Mouse (Mus musculus): ENCODE results near the gene Gm21992. TPM values are rescaled to one million over a fixed set of nuclear protein-coding genes. Genes with fewer than 3 reads are reported as not detected.

The Gm21992 gene
- total RNA-seq, 2 experiments from 2014 or later = 12.7 to 17.2 TPM

GRCm38 (mm10) chr19:4719351-4719764, 92.1 kb downstream of the Gm21992 start:
- DNase-seq (ENCODE audit: low spot score) = no peak
- intact Hi-C loops (cut with DNase I) = no loop called here

- intact Hi-C loops (cut with DNase I) = no loop called here
- DNase-seq (ENCODE audit: low spot score) = no peak
These were observed 92.7 kb downstream of the Gm21992 start for GRCm38 (mm10) chr19:4718716-4719115.

DNA sequence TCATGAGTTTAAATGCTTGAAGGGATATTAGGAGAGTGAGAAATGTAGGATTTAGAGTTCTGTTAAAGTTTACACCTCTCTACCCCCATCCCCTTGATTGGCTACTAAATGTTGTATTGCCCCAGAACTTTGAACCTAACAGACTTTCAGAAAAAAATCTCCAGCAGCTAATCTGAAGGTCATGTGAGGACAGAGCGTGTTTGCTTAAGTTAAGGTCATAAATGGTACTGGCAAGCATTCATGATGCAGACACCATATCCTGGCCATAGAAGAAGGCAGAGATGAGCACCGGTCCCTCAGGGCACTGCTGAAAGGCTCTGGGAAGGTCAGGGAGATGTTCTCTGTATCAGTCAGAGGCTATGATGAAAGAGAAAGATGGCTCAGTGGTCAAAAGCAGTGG, 94.1 kb downstream of the Gm21992 start:
- intact Hi-C loops (cut with DNase I) = no loop called here
- no peak for DNase-seq (ENCODE audit: low spot score)

DNA sequence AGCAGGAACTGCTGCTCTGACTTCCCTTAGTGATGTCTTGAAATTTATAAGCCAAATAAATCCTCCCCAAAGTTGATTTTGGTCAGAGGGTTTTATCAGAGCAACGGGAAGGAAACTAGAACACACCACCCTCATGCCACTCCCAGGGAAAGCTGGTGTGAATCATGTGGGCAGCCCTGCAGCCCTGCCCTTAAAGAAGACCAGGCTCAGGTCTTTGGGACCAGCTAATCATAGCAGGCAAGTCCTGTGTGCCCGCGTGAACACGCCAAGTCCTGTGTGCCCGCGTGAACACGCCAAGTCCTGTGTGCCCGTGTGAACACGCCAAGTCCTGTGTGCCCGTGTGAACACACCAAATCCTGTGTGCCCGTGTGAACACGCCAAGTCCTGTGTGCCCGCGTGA, 94.7 kb downstream of the Gm21992 start:
- DNase-seq (ENCODE audit: low spot score) = no peak
- intact Hi-C loops (cut with DNase I) = no loop called here

DNA sequence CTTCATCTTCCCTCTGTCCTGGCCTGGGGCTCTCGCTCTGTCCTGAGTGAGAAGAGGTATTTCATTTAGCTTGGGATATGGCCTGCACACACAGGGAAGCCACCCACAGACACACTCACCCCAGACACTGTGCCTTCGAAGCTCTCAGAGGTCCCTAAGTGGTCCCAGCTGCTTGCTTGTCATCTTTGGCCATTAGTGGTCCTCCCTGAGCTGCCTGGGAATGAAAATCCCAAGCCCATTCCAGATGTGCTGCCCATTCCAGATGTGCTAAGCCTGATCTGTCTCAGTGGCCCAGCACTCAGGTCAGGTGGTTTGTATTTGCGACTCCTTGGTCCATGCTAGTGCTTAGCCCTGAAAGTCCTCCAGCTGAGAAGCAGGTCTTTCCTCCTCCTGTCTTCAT, 97.5 kb downstream of the Gm21992 start:
- intact Hi-C loops (cut with DNase I) = no loop called here
- no peak for DNase-seq (ENCODE audit: low spot score)

DNA sequence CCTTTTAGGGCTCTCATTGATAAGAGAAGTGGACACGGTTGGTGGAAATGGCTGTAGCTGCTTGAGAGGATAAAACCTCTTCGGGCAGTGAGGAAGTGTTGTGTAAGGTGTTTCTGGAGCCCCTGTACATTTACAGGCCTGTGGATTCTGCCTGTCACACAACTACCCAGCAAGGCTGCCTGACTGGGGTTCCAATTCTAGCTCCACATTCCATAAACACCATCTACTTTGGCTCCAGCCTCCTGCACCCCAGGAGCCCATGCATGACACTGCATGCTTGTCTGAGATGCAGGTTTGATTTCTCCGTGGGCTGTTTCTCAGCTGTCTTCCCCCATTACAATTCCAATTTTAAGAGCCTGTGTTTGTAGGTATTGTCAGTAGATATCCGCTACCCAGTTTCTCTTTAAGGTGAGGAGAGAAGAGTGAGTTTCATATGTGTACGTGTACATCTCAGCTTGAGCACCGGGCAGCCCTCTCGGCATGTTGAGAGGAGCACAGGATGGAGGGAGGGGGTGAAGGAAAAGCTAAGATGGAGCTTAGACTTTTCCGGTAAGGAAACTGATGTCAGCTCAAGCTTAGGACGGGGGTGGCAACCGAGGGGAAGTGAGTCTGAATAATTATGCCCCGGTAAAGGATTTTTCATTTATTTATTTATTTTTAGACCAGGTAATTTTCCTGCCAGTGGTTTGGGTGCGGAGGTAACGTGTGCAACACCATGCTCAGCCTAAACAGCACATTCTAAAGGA, 98.5 kb downstream of the Gm21992 start:
- intact Hi-C loops (cut with DNase I) = no loop called here

DNA sequence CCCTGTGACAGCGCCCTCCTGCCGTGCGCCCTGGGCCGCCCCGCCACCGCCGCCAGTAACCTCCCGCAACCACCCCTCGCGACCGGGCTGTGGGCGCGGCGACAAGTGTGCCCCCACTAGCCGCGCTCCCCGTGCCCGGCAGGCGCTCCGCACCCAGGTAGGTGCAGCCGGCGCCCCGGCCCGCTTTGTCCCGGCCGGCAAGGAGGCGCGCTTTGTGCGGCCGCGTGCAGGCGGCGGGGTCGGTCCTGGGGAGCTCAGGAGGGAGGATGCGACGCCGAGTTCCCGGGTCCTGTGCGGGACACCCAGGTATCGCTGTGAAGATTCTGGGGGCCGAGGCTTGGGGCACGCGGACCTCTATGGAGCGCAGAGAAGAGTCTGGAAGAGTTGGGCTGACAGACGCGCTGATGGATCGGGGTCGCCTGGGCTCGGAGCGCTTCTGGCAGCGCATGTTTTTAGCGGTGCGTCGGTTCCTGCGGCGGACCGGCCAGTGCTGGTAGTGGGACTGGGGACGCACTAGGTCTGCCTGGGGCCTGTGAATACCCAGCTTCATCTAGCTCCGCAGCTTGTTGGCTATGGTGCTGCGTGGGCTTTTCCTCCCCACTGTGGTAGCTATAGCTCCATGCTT, 99.1 kb downstream of the Gm21992 start:
- no peak for DNase-seq (ENCODE audit: low spot score)
- intact Hi-C loops (cut with DNase I) = no loop called here

More for the DNA sequence above, 98.5 kb downstream of the Gm21992 start:
- DNase-seq (ENCODE audit: low spot score) = no peak

DNA sequence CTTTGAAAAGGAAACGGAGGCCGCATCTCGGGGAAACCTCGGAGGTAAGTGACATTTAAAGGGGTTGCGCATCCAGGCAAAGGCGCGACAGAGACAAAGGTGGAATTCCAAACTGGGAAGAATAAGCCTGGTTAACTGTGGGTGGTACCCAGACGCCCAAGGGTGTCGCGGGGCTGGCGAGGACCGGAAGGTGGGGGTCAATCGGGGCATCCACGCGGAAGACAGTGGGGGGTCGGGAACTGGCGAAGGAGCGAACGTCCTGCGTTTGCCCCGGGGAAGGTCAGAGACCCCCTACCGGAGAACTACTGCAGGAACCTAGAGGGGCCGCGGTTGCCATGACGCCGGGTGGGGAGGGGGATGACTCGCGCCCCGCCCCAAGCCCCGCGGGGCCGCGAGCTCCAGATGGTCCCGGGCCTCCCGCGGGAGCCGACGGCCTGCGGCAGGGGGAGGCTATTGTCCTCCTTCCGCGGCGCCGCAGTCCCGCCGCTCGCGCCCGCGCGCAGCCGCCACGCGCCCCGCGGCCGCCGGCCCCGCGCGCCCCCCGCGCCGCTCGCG, 99.7 kb downstream of the Gm21992 start:
- intact Hi-C loops (cut with DNase I) = no loop called here
- no peak for DNase-seq (ENCODE audit: low spot score)

- intact Hi-C loops (cut with DNase I) = no loop called here
- no peak for DNase-seq (ENCODE audit: low spot score)
These were observed 100.3 kb downstream of the Gm21992 start, which contains the start of gene Sptbn2 for GRCm38 (mm10) chr19:4711098-4711600. Sptbn2 (plus strand) TSS chr19:4711167.

DNA sequence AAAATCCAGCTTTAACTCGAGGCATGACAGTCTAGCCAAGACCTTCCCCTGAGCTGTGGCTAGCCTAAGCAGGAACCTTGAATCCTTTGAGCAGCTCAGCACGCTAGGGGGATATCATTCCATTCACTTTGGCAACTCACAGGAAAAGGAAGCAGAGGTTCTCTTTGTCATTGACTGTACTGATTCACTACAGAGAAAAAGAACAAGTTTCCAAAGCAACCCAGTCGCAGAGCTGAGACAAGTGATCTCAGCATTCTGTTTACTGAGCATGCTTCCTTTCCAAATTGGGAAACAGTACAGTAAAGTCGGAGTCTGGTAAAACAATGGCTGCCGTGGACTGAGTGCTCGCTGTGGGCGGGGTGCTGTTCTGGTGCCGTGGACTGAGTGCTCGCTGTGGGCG, 102.6 kb downstream of the Gm21992 start:
- intact Hi-C loops (cut with DNase I) = no loop called here
- no peak for DNase-seq (ENCODE audit: low spot score)

DNA sequence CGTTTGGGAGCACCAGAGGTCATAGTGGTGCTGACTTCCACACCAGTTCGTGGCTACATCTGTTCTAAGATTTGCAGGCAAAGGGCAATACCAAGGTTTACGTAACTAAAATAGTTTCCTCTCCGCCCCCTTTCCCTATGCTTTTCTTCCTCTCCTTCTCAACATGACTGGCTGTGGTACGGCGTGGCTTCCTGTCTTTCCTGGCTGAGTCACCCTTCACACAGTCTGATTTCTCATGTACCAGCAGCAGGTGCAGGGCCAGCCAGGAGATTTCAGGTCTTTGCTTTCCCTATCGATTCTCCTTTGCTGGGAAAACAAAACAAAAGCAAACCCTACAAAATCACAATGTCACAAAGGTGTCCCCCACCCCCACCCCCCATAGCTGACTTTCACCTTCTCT, 110.2 kb downstream of the Gm21992 start:
- intact Hi-C loops (cut with DNase I) = no loop called here
- no peak for DNase-seq (ENCODE audit: low spot score)

- intact Hi-C loops (cut with DNase I) = no loop called here
- no peak for DNase-seq (ENCODE audit: low spot score)
These were observed 110.8 kb downstream of the Gm21992 start for GRCm38 (mm10) chr19:4700656-4701055.

DNA sequence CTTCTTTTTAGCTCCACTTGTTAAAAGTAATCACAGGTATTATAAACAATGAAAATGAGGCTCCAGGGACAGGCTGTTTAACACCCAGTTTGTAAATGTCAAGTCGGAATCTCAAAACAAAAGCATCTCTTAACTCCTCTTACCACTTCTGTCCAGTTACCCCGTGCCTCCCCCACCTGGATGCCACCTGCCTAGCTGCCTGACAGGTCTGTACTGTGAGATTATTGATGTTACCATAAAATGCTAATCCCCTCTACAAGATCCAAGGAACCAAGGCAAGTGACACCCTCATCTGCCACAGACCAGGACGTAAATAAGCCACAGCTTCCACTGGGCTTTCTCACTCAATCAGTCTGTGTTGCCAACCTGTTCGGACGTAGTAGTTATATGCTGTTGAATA, 111.6 kb downstream of the Gm21992 start:
- DNase-seq (ENCODE audit: low spot score) = no peak
- intact Hi-C loops (cut with DNase I) = no loop called here

DNA sequence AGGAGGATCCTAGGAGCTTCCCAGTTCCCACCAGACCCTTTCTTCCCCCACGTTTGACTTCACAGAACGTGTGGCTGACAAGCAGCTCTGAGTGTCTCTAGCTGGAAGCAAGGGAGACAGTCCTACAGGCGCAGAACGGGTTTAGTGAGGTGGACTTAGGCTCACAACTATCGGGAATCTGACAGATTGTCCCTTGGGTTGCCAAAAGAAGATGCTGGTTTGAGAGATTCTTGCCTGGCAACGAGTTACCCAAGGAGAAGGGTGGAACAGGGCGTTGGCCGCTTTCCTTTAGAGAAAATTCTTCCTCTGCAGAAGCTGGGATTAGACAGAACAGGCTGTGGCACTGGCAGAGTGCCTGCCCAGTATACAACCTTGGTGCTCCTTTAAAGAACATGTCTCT, 112.6 kb downstream of the Gm21992 start:
- no peak for DNase-seq (ENCODE audit: low spot score)
- intact Hi-C loops (cut with DNase I) = no loop called here

DNA sequence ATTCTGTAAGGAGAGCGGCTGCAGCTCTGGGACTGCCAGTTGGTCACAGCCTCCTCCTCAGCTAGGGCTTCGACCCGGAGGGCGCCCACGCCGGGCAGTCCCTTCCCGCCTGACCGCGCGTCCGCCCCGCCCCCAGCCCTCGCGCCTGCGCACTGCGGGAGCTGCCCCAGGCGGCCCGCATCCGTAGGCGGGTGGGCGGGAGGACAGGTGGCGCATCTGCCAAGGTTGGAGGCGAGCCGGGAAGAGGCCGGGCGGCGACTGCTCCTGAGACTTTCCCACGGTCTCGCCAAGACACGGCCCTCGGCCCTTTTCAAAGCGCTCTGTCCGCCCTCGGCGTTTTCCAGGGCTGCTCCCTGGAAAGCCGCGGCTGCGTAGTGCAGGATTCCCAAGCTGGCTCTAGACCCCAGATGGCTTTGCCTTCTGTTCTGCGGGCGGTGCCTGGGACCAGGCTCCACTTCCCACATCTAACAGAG, 113.2 kb downstream of the Gm21992 start, which contains the start of gene Gm960:
Gm960 (minus strand) TSS at position 464 of the 473 bp plus-strand sequence.
- intact Hi-C loops (cut with DNase I) = no loop called here

DNA sequence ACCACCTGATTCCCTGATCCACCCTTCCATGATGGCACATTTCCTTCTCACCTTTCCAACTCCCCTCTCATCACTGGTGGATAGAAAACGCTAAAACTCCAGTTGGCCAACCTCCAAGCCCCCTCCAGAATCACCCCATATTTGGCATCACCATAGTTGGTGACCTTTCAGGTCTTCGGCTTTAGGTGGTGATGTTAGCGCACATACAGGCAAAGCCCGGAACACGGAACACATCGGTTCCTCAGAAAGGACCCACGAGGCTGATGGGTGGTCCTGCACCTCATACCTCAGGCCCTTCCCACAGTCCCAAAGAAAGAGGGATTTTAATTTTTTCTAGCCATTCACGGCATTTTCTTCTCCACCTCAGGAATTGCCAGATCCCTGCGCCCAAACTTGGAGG, 113.7 kb downstream of the Gm21992 start:
- no peak for DNase-seq (ENCODE audit: low spot score)
- intact Hi-C loops (cut with DNase I) = no loop called here

More for the DNA sequence above, 113.2 kb downstream of the Gm21992 start, which contains the start of gene Gm960:
- DNase-seq (ENCODE audit: low spot score) = peak; percentile 39

DNA sequence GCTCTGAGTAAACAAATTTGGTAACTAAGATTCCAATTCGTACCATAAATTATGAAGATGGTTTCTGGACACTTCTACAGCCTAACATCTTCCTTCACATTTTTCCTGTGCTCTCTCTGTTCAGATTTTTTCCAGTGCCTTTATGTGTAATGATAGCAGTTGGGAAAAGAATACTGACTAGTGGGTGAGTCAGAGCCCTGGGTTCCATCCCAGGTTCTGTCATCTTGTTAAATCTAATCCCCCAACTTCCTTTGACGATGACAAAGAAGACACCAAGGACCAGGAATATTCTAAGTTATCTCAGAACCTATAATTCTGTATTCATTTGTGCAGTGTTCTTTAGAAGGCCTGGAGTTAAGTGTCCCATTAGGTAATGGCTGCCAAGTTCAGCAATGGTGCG, 114.3 kb downstream of the Gm21992 start:
- intact Hi-C loops (cut with DNase I) = no loop called here
- DNase-seq (ENCODE audit: low spot score) = no peak

DNA sequence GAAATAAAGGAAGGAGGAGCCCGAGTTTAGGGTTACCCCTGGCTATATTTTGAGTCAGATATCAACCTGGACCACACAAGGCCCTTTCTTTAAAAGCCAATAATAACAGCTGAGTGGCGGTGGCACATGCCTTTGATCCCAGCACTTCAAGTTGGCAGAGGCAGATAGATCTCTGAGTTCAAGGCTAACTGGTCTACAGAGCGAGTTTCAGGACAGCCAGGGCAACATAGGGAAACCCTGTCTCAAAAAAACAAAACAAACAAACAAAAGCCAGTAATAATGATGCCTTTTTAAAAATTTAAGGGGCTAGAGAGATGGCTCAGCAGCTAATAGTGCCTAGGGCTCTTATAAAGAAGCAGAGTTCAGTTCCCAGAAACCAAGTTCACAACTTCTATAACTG, 117.1 kb downstream of the Gm21992 start:
- intact Hi-C loops (cut with DNase I) = no loop called here

More for the DNA sequence above, 117.1 kb downstream of the Gm21992 start:
- no peak for DNase-seq (ENCODE audit: low spot score)

All from heart, postnatal 25 days (tissue).